Mouse (Mus musculus): Measurements from ENCODE around the gene Pdk2. TPM values are rescaled to one million over a fixed set of nuclear protein-coding genes. Genes with fewer than 3 reads are reported as not detected.

The Pdk2 gene
- total RNA-seq, 2 experiments from 2014 or later = 104 to 110 TPM

DNA sequence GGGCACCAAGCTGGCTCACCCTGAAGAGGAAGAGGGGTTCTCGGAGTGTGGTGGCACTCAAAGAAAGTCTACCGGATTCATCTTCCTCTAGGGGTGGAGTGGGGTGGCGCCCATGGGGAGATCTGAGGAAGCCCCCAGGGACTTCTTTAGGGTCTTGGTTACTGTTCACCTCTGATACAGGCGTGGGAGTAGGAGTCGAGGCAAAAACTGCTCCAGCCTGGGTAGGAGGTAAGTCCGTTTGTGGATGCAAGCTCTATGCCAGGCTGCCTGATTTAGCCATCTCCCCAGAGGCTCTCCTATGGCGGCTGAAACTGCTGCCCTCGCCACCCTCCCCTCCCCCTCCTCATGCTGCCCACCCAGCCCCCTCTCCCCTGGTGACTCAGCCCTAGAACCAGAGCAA, 31.0 kb upstream of the Pdk2 start:
- intact Hi-C loops (cut with DNase I) = no loop called here

DNA sequence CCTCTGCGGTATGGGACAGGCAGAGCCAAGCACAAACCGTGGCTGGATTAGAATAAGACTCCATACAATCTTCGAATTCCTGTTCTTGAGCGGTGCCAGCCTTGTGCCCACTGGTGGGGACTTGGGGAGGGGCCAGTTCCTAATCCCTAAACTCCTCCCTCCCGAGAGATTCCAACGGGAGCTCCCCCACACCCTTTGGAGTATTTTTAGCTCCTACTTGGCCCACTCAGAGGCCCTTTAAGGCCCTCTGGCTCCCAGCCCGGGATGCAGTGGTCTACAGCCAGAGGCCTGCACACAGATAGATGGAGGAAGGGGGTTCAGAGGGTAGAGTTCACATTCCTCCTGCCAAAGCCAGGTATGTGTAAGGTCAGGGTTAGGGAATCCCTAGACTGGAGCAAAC, 30.1 kb upstream of the Pdk2 start:
- intact Hi-C loops (cut with DNase I) = no loop called here
- DNase-seq (ENCODE audit: low spot score in 2 of 2) = no peak

More for the DNA sequence above, 31.0 kb upstream of the Pdk2 start:
- DNase-seq (ENCODE audit: low spot score in 2 of 2) = no peak

DNA sequence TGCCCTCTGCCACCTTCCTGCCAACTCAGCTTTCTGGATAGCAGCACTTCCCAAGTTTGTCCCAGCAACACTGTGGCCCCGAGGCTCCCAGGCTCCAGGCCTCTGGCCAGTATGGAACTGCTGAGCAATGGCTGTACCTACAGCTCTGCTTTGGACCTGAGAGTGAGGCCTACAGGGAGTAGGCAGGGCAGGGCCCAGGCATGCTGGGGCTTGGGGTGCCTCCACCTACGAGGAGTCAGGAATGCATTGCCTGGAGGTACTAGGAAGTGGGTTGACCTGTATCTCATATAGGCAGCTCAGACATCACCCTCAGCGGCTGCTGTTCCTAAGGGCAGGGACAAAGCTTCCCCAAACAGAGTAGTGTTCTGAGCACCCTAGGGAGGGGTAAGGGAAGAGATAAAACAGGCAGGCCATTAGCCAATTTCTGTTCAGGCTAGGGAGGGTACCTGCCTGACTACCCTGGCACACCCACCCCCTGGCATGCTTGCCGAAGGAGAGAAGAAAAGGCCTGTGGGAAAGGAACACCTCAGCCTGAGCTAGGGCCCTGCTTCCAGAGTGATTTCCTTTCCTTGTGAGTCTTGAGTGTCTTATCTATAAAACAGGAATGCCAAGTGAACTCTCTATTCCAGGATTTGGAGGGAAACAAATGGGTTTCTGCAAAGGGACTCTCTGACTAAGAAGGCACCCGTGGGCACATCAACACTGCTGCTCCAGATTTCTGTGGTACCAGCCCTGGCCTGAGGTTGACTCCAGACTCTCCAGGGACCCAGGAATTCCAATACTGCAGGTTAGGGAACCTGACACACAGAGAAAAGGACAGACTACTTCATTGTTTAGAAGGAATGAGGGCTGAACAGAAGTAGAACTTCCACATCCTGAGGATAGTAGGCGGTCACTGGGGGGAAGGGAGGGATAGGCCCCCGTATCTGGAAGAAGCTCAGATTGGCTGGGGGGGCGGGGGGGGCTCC, 29.3 kb upstream of the Pdk2 start:
- intact Hi-C loops (cut with DNase I) = no loop called here

DNA sequence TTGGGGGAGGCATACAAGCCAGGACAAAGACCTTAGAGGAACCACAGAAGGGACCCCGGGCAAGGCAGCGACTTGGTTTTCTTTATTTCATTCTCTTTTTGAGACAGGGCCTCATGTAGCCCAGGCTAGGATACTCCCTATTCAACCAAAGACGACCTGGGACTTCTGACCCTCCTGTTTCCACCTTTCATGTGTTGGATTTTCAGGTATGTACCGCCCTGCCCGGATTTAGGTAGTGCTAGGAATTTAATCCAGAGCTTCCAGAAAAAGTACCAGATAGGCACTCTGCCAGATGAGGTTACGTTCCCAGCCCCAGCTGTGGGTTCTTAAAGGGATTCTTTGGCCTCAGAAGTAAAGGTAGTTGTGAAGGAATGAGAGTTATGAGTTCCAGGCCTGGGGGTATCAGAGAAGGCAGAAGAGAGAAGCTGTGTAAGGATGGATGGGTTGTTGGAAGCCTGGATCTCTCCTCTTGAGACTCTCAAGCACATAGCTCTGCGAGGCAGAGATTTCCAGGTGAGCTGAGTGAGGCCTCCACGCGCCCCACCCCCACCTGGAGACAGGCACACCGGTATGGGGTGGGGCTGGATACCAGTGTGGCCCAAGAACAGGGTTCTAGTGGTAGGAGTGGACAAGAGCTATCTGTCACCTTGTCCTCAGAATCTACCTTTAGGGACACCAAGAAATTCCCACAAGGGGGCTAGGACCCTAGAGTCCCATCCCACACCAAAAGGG, 28.2 kb upstream of the Pdk2 start:
- no peak for DNase-seq (ENCODE audit: low spot score in 2 of 2)

More for the DNA sequence above, 29.3 kb upstream of the Pdk2 start:
- no peak for DNase-seq (ENCODE audit: low spot score in 2 of 2)

DNA sequence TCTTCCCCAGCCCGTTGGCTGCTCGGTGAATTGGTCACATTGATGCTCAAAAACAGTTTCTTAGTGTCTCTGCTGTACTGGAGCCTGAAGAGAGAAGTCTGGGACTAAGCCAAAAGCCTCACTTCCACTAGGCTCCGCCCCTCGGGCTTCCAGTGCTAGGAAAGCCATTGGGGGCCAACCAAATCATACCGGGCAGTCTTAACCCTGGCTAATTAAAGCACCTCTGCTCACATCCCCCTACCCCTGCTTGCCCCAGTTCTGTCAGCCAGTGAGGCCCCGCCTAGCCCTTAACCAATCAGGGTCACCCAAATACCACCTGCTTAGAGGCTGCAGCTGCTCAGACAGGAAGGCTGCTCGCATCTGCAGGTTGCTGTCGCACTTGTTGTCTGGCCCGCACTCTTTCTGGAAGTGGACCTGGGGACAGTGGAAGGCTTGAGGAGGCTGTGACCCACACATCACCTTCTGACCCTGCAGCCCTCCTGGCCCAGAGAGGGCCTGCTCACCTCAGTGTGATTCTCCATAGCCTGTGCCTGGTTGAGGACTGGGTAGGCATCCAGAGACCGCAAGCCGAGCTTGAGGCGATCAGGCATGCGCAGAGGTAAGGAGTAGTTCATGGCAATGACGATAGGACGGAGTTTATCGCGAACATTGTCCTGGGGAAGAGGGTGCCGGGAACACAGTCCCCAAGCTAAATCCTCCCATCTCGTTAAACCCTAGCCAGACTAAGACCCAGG, 15.8 kb upstream of the Pdk2 start:
- no peak for DNase-seq (ENCODE audit: low spot score in 2 of 2)
- intact Hi-C loops (cut with DNase I) = no loop called here

More for the DNA sequence above, 28.2 kb upstream of the Pdk2 start:
- intact Hi-C loops (cut with DNase I) = no loop called here

DNA sequence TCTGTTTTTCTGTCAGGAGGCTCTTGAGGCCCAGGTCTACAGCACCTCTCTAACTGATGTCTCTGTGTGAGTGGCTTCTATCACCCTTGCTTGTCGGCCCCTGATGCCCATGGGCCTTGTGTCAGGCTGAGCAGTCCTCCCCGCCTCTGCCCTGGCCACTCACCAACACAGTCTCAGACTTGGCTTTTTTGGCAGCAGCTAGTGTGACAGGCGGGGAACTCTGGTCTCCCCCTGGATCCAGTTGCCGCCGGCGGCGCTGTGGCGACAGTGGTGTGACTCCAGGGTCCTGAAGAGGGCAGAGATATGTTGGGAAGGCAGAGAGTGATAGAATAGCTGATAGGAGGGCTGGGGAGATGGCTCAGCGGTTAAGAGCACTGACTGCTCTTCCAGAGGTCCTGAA, 11.9 kb upstream of the Pdk2 start:
- no peak for DNase-seq (ENCODE audit: low spot score in 2 of 2)
- intact Hi-C loops (cut with DNase I) = no loop called here

DNA sequence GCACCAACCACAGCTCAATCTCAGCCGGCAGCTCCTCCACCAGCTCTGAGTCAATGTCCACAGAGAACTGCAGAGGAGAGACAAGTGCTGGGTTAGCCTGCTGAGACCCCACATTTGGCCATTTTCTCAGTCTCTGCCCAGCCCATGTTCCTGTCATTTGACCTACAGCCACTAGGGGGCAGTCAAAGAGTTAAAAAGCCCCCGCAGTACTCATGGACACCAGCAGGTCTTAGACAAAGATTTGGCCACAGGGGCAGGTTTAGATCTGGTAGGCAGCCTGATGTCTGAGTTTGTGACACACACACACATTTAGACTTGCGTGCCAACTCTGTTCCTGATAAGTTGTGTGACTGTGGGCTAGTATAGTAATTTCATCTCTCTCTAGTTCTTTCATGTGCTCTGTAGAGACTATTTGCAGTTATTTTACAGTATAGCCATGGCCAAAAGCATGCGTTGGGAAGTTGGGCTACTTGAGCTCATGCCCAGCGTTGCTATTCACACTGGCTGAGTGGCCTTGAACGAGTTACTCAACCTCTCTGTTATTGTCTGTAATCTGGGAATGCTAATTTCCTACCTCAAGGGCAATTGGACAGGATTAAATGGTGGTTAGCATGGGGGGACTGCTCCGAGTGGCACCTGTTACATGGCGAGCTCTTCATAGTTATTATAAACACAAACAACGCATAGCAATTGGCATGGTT, 6.0 kb upstream of the Pdk2 start:
- DNase-seq (ENCODE audit: low spot score in 2 of 2) = peak in 1 of 2 experiments; percentile 50

DNA sequence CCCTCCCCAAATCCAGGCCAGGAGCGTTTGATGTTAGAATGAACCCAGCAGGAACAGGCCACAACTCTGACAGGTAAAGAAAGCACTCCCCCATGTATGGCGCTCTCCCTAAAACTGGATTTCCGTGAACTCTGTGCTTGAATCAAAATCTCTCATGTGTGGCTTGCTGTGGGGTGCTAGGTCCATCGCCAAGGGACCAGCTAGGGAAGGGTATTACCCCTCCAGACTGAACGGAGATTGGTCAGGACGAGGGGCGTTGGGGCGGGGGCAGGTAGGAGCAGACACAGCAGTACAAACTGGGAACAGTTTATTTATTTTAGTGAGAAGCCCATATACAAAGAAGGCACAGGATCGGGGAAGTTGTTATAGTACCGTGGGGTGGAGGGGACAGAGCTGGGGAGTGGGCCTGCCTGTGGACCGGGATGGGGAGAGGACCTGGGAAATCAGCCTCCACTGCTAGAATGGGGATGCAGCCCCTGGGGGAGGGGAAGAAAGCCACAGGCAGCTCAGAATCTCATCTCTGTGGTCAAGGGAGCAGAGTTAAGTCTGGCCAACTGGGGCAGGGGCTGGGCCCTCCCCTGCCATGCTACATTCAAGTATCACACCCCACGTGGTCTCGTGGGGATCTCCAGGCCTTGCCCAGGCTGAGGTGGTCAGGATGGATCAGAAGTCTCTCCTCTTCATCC, 3.2 kb upstream of the Pdk2 start:
- intact Hi-C loops (cut with DNase I) = loop anchor here (5.0 kb wide), 2 partner anchors 52 to 107 kb away; partner anchors contain the start of genes Col1a1 and Ppp1r9b
- DNase-seq (ENCODE audit: low spot score in 2 of 2) = no peak

More for the DNA sequence above, 6.0 kb upstream of the Pdk2 start:
- intact Hi-C loops (cut with DNase I) = loop anchor here (2.0 kb wide), 1 partner anchor 60 kb away; no protein-coding TSS in a partner anchor

DNA sequence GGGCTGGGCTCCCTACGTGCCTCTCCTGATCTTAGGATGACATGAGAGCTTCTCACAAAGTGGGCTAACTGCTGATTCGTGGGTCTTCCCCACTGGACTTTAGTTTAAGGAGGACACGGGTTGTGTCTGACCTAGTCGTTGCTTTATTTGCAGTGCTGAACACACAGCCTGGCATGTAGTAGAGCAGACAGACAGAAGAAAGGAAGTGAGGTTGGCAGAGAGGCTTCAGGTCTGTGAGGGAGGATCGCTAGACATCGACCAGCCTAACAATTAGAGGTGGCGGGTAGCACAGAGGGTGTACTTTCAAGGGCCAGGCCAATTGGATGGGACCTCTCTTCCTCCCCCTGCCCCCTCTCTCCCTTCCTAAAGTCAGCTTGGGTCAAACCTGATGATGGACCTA, 2.5 kb upstream of the Pdk2 start:
- DNase-seq (ENCODE audit: low spot score in 2 of 2) = no peak
- intact Hi-C loops (cut with DNase I) = loop anchor here (5.0 kb wide), 2 partner anchors 51 to 106 kb away; partner anchors contain the start of genes Col1a1 and Ppp1r9b

DNA sequence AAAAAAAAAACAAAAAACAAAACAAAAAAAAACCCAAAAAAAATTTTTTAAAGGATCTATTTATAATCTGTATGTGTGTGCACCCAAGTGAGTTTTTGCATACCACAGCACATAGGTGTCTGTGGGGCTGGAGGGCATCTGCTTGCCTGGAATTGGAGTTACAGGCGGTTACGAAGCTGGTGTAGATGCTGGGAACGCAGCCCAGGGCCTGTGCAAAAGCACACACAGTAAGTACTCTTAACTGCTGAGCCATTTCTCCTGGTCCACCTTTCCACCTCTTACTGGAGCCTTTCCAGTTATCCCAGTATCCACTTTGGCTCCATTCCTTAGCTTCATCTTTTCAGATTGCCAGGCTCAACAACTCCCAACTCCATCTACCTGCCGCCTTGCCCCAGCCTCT, 1.9 kb upstream of the Pdk2 start:
- DNase-seq (ENCODE audit: low spot score in 2 of 2) = no peak
- intact Hi-C loops (cut with DNase I) = loop anchor here (5.0 kb wide), 2 partner anchors 51 to 106 kb away; partner anchors contain the start of genes Col1a1 and Ppp1r9b

DNA sequence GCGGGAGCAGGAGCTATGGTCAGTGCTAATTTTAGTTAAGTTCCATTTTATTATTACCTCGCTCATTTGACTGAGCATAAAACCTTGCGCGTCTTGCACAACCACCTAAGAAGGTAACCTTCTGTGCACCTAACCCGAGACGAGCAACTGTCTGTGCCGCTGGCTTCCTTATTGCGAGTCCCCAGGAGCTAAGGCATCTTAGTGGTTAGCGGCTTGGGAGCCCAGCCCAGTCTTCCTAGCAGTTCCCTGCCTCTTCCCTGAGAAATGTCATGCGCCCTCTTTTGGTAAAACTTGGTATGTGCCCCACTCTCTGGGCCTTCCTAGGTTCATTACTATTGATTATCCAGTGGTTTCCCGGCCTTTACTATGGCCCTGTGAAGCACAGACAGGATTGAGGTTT, 942 bp upstream of the Pdk2 start:
- intact Hi-C loops (cut with DNase I) = loop anchor here (5.0 kb wide), 2 partner anchors 50 to 105 kb away; partner anchors contain the start of genes Col1a1 and Ppp1r9b
- DNase-seq (ENCODE audit: low spot score in 2 of 2) = peak; percentile 80 to 82

DNA sequence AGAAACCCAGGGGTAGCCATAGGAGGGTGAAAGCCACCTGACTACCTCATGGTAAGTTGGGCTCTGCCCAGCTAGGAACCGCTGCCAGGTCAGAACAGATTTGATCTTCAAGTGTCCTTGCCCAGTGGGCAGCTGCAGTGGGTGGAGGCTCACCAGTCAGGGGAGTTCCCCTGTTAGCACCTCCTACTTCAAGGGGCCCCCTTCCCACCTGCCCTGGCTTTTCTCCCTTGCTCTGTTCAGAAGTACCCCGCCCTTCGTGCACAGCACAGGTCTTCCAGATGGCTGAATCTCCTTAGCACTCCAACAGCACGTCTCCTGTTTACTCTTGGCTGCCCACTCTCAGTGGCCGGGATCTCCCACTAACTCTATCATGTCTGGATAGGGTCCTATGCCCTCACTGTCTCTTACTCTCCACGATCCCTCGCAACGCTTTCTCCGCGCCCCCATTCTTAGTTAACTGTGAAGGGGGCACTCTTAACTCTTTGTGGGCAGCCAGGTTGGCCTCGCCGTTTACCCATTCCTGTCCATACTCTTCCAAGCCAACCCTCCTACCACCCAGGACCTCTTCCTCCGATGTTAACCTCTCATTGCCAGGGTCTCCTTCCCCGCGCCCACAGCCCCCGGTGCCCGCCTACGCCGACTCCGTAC, 539 bp downstream of the Pdk2 start:
- DNase-seq (ENCODE audit: low spot score in 2 of 2) = peak; percentile 50 to 56
- intact Hi-C loops (cut with DNase I) = loop anchor here (5.0 kb wide), 2 partner anchors 48 to 103 kb away; partner anchors contain the start of genes Col1a1 and Ppp1r9b

DNA sequence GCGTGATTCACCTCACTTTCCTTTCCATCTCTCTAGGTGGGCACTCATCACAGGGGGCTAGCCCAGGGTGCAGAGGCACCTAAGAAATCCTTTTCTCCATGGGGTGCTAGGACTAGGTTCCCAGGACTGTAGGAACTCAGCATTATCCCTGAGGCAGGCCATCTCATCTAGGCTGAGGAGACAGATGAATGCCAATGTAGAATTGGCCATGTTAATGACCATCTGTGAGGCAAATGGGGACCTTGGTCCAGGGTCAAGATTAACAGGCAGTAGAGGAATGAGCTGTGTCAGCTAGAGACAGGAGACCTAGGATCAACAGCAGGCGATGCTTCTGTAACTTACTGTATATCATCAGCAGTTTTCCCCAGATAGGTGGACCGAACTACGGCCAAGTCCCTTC, 1.4 kb downstream of the Pdk2 start:
- no peak for DNase-seq (ENCODE audit: low spot score in 2 of 2)
- intact Hi-C loops (cut with DNase I) = loop anchor here (5.0 kb wide), 3 partner anchors 37 to 102 kb away; partner anchors contain the start of genes Col1a1 and Ppp1r9b

DNA sequence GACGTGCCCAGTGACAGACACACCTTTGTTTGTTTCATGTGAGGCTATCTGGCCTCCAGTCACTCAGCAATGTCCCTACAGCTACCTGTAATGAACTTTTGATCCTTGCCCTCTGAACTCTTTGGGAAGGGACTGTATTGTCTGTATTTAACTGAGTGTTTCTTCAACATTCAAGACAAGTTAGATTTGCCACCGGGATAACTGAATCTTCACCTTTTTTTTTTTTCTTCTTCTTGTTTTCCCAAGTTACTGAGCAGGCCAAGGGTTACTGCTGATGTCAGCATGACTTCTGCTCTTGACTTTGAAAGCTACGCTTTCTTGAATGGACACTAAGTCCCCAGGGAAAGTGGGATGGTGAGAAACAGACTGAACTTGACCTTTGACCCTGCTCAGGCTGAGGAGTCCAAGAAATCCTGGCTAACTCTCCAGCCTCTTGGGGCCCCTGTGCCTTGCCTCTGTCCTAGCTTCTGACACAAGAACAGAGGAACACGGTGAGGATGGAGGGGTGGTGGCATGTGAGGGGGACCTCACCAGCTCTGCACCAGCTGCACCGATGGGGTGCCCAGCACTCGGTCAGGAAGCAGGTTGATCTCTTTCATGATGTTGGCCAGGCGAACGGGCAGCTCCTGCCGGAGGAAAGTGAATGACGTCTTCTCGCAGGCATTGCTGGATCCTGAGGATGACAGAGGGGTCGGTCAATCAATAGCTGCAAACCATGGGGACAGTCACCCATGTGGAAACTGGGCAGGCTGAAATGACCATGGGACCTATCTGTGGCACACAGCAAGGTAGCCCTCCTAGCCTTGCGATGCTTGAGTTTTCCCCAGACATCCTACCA, 2.1 kb downstream of the Pdk2 start:
- DNase-seq (ENCODE audit: low spot score in 2 of 2) = no peak
- intact Hi-C loops (cut with DNase I) = loop anchor here (5.0 kb wide), 1 partner anchor 37 kb away; no protein-coding TSS in a partner anchor

DNA sequence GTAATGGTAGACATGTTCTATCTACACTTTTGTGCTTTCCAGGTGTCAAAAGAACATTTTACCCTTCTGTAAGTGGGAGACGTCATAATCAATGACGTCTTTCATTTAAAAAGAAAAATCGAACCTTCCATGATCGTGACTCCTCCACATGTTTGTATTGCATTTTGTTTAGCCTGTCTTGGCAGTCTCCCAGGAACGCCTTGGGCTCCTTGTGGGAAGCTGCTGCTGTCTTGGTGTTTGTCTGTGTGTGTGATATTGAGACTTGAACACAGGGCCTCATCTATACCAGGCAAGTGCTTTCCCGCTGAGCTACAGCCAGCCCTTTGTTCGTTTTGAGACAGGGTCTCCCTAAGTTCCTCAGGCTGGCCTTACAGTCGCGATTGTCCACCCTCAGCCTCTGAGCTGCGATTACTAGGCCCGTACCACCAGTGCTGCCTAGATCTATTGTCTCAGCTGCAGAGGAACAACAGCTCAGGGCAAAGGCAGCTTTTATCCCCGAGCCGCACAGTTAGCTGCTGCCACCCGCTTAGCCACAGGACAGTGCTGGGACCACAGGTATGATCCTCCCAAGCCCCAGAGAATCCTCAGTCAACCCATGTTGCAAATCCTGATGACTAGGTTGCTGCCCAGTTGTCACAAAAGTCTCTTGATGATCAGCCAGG, 2.9 kb downstream of the Pdk2 start:
- no peak for DNase-seq (ENCODE audit: low spot score in 2 of 2)
- intact Hi-C loops (cut with DNase I) = loop anchor here (5.0 kb wide), 1 partner anchor 36 kb away; no protein-coding TSS in a partner anchor

DNA sequence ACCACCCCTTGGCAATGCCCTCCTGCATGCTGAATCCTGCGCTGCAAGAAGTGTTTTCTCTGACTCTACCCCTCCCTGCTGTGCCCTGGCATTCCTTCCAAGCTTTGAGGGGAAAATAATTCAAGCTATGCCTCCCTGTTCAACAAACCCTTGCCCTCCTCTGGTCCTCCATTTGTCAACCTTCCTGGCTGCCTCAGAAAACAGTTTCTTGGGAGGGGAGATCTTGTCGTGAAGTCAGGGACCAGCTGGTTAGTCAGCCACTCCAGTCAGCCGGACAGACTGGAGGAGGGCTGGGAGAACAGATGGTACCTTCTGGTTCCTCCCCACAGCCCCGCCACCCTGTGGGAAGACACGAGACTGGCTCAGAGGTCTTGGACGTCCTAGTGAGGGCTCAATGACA, 3.8 kb downstream of the Pdk2 start:
- intact Hi-C loops (cut with DNase I) = loop anchor here (5.0 kb wide), 1 partner anchor 35 kb away; no protein-coding TSS in a partner anchor
- DNase-seq (ENCODE audit: low spot score in 2 of 2) = peak in 1 of 2 experiments; percentile 58
